Mouse (Mus musculus) G1E (cell line): ENCODE data around the gene Zfp628. TPM values are rescaled to one million over a fixed set of nuclear protein-coding genes. Genes with fewer than 3 reads are reported as not detected.

Experiments used
- ATAC-seq: 2 replicates; pipeline ENCODE4 v1.8.0; 2016; ENCODE audit warnings: mild to moderate bottlenecking; ENCODE audit not compliant: insufficient number of reproducible peaks, poor library complexity, low FRiP score, severe bottlenecking; ENCODE audit errors: extremely low read depth
- DNase-seq: peaks from one replicate; pipeline ENCODE4 v3.0.0; 2012; ENCODE audit warnings: low spot score
- H3K27me3 ChIP-seq: 2 replicates; pipeline ENCODE4 v1.6.1; 2012; ENCODE audit warnings: mild to moderate bottlenecking, low read length, inconsistent platforms; ENCODE audit not compliant: insufficient read depth
- H3K36me3 ChIP-seq: replicated peaks from 2 replicates; pipeline ENCODE3; 2012; ENCODE audit warnings: mild to moderate bottlenecking, inconsistent platforms
- H3K4me1 ChIP-seq: 2 replicates; pipeline ENCODE4 v1.6.1; 2012; ENCODE audit warnings: low read depth, low read length, inconsistent platforms, mixed read lengths; ENCODE audit not compliant: insufficient read depth
- H3K4me3 ChIP-seq: 2 replicates; pipeline ENCODE4 v1.5.1; 2012; ENCODE audit warnings: low read depth, mild to moderate bottlenecking, inconsistent platforms, low read length, moderate library complexity, mixed read lengths
- H3K9me3 ChIP-seq: replicated peaks from 2 replicates; pipeline ENCODE4 v1.6.1; 2012; ENCODE audit warnings: inconsistent platforms
- CTCF ChIP-seq: IDR thresholded peaks from 2 replicates; pipeline ENCODE4 v1.5.1; 2012; ENCODE audit warnings: low read depth, low read length, inconsistent platforms, mixed read lengths
- GATA1 ChIP-seq: IDR thresholded peaks from 2 replicates; pipeline ENCODE4 v1.6.1; 2012; ENCODE audit warnings: borderline replicate concordance, low read length, inconsistent platforms, mixed read lengths
- GATA2 ChIP-seq: IDR thresholded peaks from 2 replicates; pipeline ENCODE4 v1.6.1; 2012; ENCODE audit warnings: low read depth, low read length, inconsistent platforms, borderline replicate concordance
- POLR2AphosphoS5 ChIP-seq: IDR thresholded peaks from 2 replicates; pipeline ENCODE4 v1.6.1; 2012; ENCODE audit warnings: low read depth, low read length, inconsistent platforms; ENCODE audit not compliant: insufficient replicate concordance
- TAL1 ChIP-seq: conservative IDR thresholded peaks from 2 replicates; pipeline ENCODE4 v1.6.1; 2012; ENCODE audit warnings: low read depth, low read length, inconsistent platforms, mixed read lengths
- polyA plus RNA-seq: library from polyadenylated mRNA; stranded (reverse); fragments of >175 nt; gene quantifications from 2 replicates; pipeline ENCODE4 v1.2.3, GENCODE M21; 2012
- total RNA-seq, 2 experiments: library from RNA; stranded (forward) in 1 of 2; stranded (reverse) in 1 of 2; fragments of 200-1000 nt in 1 of 2; fragments of >200 nt in 1 of 2; fragmentation: Nextera tagmentation in 1 of 2; gene quantifications; 2 replicates each; pipeline ENCODE4 v1.2.3; 2014 to 2017

The Zfp628 gene
- total and polyA plus RNA-seq, 3 experiments = 1.6 to 35.7 (median 13.9) TPM

DNA sequence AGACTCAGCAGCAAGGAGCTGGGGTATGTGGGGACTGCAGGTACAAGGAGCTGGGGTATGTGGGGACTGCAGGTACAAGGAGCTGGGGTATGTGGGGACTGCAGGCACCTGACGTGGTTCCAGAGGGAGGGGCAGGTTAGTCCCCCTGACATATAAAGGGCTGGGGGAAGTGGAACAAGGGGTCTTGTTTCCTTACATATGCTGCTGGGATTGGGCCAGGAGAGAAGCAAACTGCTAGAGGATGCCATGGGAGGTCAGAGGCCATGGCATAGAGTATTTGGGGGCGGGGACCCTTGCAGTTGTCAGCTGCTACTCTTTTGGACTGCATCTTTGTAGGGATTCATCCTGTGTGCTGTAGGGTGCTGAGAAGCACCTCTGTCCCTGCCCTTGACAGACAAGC lies 2.5 kb downstream of the Zfp628 start:
- peaks cover 6% of the 10 kb centered on the region; the same call in 1 of the 2 replicates for H3K9me3 ChIP-seq
- TF ChIP-seq CTCF (no peak), POLR2AphosphoS5 (no peak), TAL1 (no peak), GATA2 (no peak), GATA1 (no peak)
- no peak for ATAC-seq
- H3K4me1 ChIP-seq = peaks cover 45% of the 10 kb centered on the region
- peaks cover 2% of the 10 kb centered on the region; the same call in 1 of the 2 replicates for H3K27me3 ChIP-seq
- DNase-seq = no peak
- no peak overlapping the region for H3K4me3 ChIP-seq
- H3K36me3 ChIP-seq = peaks cover 56% of the 10 kb centered on the region

DNA sequence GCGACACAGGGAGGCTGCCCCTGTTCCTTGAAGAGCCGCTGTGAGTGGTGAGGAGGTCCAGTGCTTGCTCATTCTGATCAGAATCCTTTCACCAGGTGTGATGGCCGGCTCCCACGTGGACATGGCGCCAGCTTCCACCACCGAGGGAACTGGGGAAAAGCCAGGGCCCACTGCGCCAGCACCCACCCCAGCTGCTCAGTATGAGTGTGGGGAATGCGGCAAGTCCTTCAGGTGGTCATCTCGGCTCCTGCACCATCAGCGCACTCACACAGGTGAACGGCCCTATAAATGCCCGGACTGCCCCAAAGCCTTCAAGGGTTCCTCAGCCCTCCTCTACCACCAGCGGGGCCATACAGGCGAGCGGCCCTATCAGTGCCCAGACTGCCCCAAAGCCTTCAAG lies 3.7 kb downstream of the Zfp628 start:
- peaks cover 56% of the 10 kb centered on the region for H3K36me3 ChIP-seq
- TF ChIP-seq GATA1 (no peak), POLR2AphosphoS5 (no peak), GATA2 (no peak), CTCF (no peak), TAL1 (no peak)
- peaks cover 6% of the 10 kb centered on the region; the same call in 1 of the 2 replicates for H3K9me3 ChIP-seq
- no peak overlapping the region for H3K4me3 ChIP-seq
- ATAC-seq (no peak), DNase-seq (no peak)
- H3K4me1 ChIP-seq = peaks cover 52% of the 10 kb centered on the region
- peaks cover 4% of the 10 kb centered on the region; the same call in 1 of the 2 replicates for H3K27me3 ChIP-seq

DNA sequence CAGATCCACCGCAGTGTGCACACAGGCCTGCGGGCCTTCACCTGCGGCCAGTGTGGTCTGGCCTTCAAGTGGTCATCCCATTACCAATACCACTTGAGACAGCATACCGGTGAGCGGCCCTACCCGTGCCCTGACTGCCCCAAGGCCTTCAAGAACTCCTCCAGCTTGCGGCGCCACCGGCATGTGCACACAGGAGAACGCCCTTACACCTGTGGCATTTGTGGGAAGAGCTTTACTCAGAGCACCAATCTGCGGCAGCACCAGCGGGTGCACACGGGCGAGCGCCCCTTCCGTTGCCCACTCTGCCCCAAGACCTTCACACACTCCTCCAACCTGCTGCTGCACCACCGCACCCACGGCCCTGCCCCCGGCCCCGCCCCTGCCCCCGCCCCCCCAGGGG lies 4.1 kb downstream of the Zfp628 start:
- Histone ChIP-seq H3K4me3 (no peak overlapping the region), H3K36me3 (peaks cover 56% of the 10 kb centered on the region), H3K4me1 (peaks cover 50% of the 10 kb centered on the region), H3K27me3 (peaks cover 8% of the 10 kb centered on the region; the same call in 1 of the 2 replicates), H3K9me3 (peaks cover 6% of the 10 kb centered on the region; the same call in 1 of the 2 replicates)
- ATAC-seq (no peak), DNase-seq (no peak)
- no peak for TF ChIP-seq CTCF
- no peak for TF ChIP-seq POLR2AphosphoS5
- no peak for TF ChIP-seq GATA2
- no peak for TF ChIP-seq GATA1
- TF ChIP-seq TAL1 = no peak

DNA sequence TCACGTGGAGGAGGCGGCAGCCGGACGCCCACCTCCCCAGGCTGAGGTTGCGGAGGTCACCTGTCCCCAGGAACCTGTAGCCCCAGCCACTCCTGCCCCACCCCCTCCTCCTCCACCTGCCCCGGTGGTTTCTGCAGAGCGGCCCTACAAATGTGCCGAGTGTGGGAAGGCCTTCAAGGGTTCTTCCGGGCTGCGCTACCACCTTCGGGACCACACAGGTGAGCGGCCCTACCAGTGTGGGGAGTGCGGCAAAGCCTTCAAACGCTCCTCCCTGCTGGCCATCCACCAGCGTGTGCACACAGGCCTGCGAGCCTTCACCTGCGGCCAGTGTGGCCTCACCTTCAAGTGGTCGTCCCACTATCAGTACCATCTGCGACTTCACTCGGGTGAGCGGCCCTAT lies 5.0 kb downstream of the Zfp628 start:
- peaks cover 51% of the 10 kb centered on the region for H3K4me1 ChIP-seq
- peaks cover 6% of the 10 kb centered on the region; the same call in 1 of the 2 replicates for H3K9me3 ChIP-seq
- peaks cover 56% of the 10 kb centered on the region for H3K36me3 ChIP-seq
- H3K27me3 ChIP-seq = peaks cover 12% of the 10 kb centered on the region; the same call in 1 of the 2 replicates
- H3K4me3 ChIP-seq = no peak overlapping the region; the same call in 1 of the 2 replicates
- TF ChIP-seq CTCF (no peak), POLR2AphosphoS5 (no peak), GATA1 (no peak), TAL1 (no peak), GATA2 (no peak)
- ATAC-seq = no peak
- no peak for DNase-seq

DNA sequence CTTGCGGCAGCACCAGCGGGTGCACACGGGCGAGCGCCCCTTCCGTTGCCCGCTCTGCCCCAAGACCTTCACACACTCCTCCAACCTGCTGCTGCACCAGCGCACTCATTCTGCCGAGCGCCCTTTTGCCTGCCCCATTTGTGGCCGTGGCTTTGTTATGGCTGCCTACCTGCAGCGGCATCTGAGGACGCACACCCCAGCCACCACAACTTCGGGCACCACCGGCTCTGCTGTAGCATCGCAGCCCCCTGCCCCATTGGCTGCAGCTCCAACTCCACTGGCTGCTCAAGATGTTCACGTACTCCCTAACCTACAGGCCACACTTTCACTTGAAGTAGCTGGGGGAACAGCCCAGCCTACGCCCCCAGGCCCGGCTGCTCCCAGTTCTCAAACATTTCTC lies 5.5 kb downstream of the Zfp628 start:
- Histone ChIP-seq H3K9me3 (peaks cover 6% of the 10 kb centered on the region; the same call in 1 of the 2 replicates), H3K4me3 (no peak overlapping the region; the same call in 1 of the 2 replicates), H3K4me1 (peaks cover 51% of the 10 kb centered on the region), H3K36me3 (peaks cover 56% of the 10 kb centered on the region), H3K27me3 (peaks cover 14% of the 10 kb centered on the region; the same call in 1 of the 2 replicates)
- DNase-seq (no peak), ATAC-seq (no peak)
- no peak for TF ChIP-seq GATA2
- TF ChIP-seq GATA1 = no peak
- no peak for TF ChIP-seq POLR2AphosphoS5
- TF ChIP-seq CTCF = no peak
- TF ChIP-seq TAL1 = no peak

GRCm38 (mm10) chr7:4920976-4921823 lies 6.2 kb downstream of the Zfp628 start:
- H3K9me3 ChIP-seq = peaks cover 6% of the 10 kb centered on the region; the same call in 1 of the 2 replicates
- peaks cover 45% of the 10 kb centered on the region for H3K4me1 ChIP-seq
- H3K36me3 ChIP-seq = peaks cover 55% of the 10 kb centered on the region
- peaks cover 17% of the 10 kb centered on the region; the same call in 1 of the 2 replicates for H3K27me3 ChIP-seq
- TF ChIP-seq GATA1 (no peak), POLR2AphosphoS5 (no peak), CTCF (no peak), TAL1 (no peak), GATA2 (no peak)
- ATAC-seq = no peak
- no peak overlapping the region for H3K4me3 ChIP-seq
- no peak for DNase-seq
